Mouse (Mus musculus): ENCODE measurements around the gene Wdr61. TPM values are rescaled to one million over a fixed set of nuclear protein-coding genes. Genes with fewer than 3 reads are reported as not detected.

Wdr61 gene
- total RNA-seq, 1 experiment, result 88.6 TPM

DNA sequence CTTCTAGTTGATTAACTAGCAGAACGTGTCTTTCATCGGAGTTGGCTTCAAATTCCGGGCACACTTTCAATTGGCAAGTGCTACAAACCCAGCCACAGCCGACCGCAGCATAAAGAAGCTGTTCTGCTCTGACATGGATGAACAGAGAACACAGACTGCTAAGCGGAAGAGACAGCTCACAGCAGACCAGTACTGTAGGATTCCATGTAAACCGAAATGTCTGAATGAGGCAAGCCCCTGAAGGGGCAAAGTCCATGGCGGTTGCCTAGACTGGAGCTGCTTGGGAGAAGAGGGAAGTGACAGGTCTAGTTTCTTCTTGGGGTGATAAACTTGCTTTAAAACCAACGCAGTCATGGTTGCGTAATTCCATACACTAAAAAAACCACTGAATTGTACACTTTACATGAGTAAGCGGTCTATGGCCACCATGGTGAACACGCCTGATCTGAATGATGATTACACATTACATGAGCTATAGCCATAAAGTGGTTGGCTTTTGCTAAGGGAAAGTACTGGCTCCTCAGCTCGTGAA lies 42.2 kb upstream of the Wdr61 start:
- H3K27ac ChIP-seq (ENCODE audit: insufficient read depth, low read depth, low read length, poor library complexity, severe bottlenecking), result no peak overlapping the region
- TF ChIP-seq CHD2 (IDR thresholded peaks at IDR 0.05; ENCODE audit: low read depth, low read length), result no peak
- TF ChIP-seq ZC3H11A (IDR thresholded peaks at IDR 0.05; ENCODE audit: borderline replicate concordance, low read depth, low read length), result no peak
- TF ChIP-seq ZNF384 (IDR thresholded peaks at IDR 0.05; ENCODE audit: low read depth, low read length), result no peak
- no peak for TF ChIP-seq MAFK (IDR thresholded peaks at IDR 0.05; ENCODE audit: insufficient read depth, low read depth, low read length)
- no peak for TF ChIP-seq HCFC1 (IDR thresholded peaks at IDR 0.05; ENCODE audit: borderline replicate concordance, insufficient read depth, low read length)
- no peak overlapping the region for H3K4me3 ChIP-seq (ENCODE audit: insufficient read depth in 1 of 2, low read depth in 1 of 2, low read length in 2 of 2, poor library complexity in 1 of 2, severe bottlenecking in 1 of 2)
- DNase-seq (ENCODE audit: low read depth, low spot score), result no peak
- no peaks in the 10 kb centered on the region for H3K9me3 ChIP-seq (ENCODE audit: control insufficient read depth, insufficient read depth, low read depth, low read length)
- no peaks in the 10 kb centered on the region for H3K36me3 ChIP-seq (ENCODE audit: control insufficient read depth, insufficient read depth, low read length, poor library complexity, severe bottlenecking)
- H3K9ac ChIP-seq (ENCODE audit: insufficient read depth, low read depth, low read length, poor library complexity, severe bottlenecking), result no peak overlapping the region
- in situ Hi-C loops (cut with MboI; ENCODE audit: low sequenced_read_pairs in 2 of 2, unreplicated experiment in 2 of 2), result no loop called here
- no peaks in the 10 kb centered on the region for H3K4me1 ChIP-seq (ENCODE audit: control insufficient read depth in 2 of 2, insufficient read depth in 2 of 2, low read length in 2 of 2, poor library complexity in 1 of 2)

DNA sequence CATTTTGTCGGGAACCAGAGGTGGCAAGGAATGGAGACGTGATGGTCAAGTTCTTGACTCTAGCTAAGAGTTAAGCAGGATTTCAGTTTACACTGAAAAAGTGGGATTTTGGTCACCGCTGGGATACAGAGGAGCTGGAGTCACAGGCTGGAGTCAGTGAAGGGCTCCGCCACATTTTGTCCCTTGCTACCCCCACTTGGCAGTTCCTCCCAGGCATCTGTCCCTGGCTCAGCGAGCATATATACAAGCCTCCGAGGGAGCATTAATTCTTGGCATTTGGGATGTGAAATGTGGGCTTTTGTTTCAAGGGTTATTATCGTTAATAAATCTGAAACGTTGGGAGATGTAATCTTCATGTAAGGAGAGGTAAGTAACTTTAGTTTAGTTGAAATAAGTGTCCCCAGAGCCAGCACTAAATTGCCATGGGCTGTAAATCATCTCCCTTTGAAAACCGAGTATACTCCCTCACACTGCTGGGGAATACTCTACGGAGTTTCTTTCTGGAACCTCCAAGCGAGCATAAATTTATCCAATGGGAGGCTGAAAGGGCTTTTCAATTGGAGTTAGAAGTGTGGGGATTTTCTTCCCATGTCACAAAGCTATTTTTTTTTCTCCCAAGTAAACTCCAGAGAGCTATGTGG lies 35.9 kb upstream of the Wdr61 start:
- Histone ChIP-seq H3K9ac (ENCODE audit: insufficient read depth, low read depth, low read length, poor library complexity, severe bottlenecking) (no peak overlapping the region), H3K36me3 (ENCODE audit: control insufficient read depth, insufficient read depth, low read length, poor library complexity, severe bottlenecking) (no peaks in the 10 kb centered on the region), H3K27ac (ENCODE audit: insufficient read depth, low read depth, low read length, poor library complexity, severe bottlenecking) (no peak overlapping the region), H3K9me3 (ENCODE audit: control insufficient read depth, insufficient read depth, low read depth, low read length) (no peaks in the 10 kb centered on the region), H3K4me3 (ENCODE audit: insufficient read depth in 1 of 2, low read depth in 1 of 2, low read length in 2 of 2, poor library complexity in 1 of 2, severe bottlenecking in 1 of 2) (no peak overlapping the region), H3K4me1 (ENCODE audit: control insufficient read depth in 2 of 2, insufficient read depth in 2 of 2, low read length in 2 of 2, poor library complexity in 1 of 2) (no peaks in the 10 kb centered on the region; a peak in 1 of 4 replicates)
- DNase-seq (ENCODE audit: low read depth, low spot score), result no peak
- in situ Hi-C loops (cut with MboI; ENCODE audit: low sequenced_read_pairs in 2 of 2, unreplicated experiment in 2 of 2), result no loop called here
- TF ChIP-seq ZC3H11A (IDR thresholded peaks at IDR 0.05; ENCODE audit: borderline replicate concordance, low read depth, low read length) (no peak), ZNF384 (IDR thresholded peaks at IDR 0.05; ENCODE audit: low read depth, low read length) (no peak), HCFC1 (IDR thresholded peaks at IDR 0.05; ENCODE audit: borderline replicate concordance, insufficient read depth, low read length) (no peak), MAFK (IDR thresholded peaks at IDR 0.05; ENCODE audit: insufficient read depth, low read depth, low read length) (no peak), CHD2 (IDR thresholded peaks at IDR 0.05; ENCODE audit: low read depth, low read length) (no peak)

GRCm38 (mm10) chr9:54765336-54766085 lies 31.2 kb upstream of the Wdr61 start:
- no peaks in the 10 kb centered on the region for H3K9me3 ChIP-seq (ENCODE audit: control insufficient read depth, insufficient read depth, low read depth, low read length)
- no peaks in the 10 kb centered on the region for H3K36me3 ChIP-seq (ENCODE audit: control insufficient read depth, insufficient read depth, low read length, poor library complexity, severe bottlenecking)
- in situ Hi-C loops (cut with MboI; ENCODE audit: low sequenced_read_pairs in 2 of 2, unreplicated experiment in 2 of 2), result no loop called here
- no peak for TF ChIP-seq ZNF384 (IDR thresholded peaks at IDR 0.05; ENCODE audit: low read depth, low read length)
- TF ChIP-seq MAFK (IDR thresholded peaks at IDR 0.05; ENCODE audit: insufficient read depth, low read depth, low read length), result no peak
- no peak for TF ChIP-seq ZC3H11A (IDR thresholded peaks at IDR 0.05; ENCODE audit: borderline replicate concordance, low read depth, low read length)
- no peak for TF ChIP-seq CHD2 (IDR thresholded peaks at IDR 0.05; ENCODE audit: low read depth, low read length)
- TF ChIP-seq HCFC1 (IDR thresholded peaks at IDR 0.05; ENCODE audit: borderline replicate concordance, insufficient read depth, low read length), result no peak
- H3K27ac ChIP-seq (ENCODE audit: insufficient read depth, low read depth, low read length, poor library complexity, severe bottlenecking), result no peak overlapping the region
- peaks cover 0 to 5% of the 10 kb centered on the region in 2 experiments; a peak in 2 of 4 replicates for H3K4me1 ChIP-seq (ENCODE audit: control insufficient read depth in 2 of 2, insufficient read depth in 2 of 2, low read length in 2 of 2, poor library complexity in 1 of 2)
- H3K9ac ChIP-seq (ENCODE audit: insufficient read depth, low read depth, low read length, poor library complexity, severe bottlenecking), result peak overlapping the region; percentile 2
- DNase-seq (ENCODE audit: low read depth, low spot score), result no peak
- peak overlapping the region; percentile 65 to 66 for H3K4me3 ChIP-seq (ENCODE audit: insufficient read depth in 1 of 2, low read depth in 1 of 2, low read length in 2 of 2, poor library complexity in 1 of 2, severe bottlenecking in 1 of 2)

GRCm38 (mm10) chr9:54764561-54765217 lies 30.4 kb upstream of the Wdr61 start, which contains the start of gene Crabp1:
Crabp1 (plus strand) TSS chr9:54764748.
- DNase-seq (ENCODE audit: low read depth, low spot score), result no peak
- Histone ChIP-seq H3K9me3 (ENCODE audit: control insufficient read depth, insufficient read depth, low read depth, low read length) (no peaks in the 10 kb centered on the region), H3K4me3 (ENCODE audit: insufficient read depth in 1 of 2, low read depth in 1 of 2, low read length in 2 of 2, poor library complexity in 1 of 2, severe bottlenecking in 1 of 2) (peak within 1 kb of the TSS; percentile 65 to 66), H3K27ac (ENCODE audit: insufficient read depth, low read depth, low read length, poor library complexity, severe bottlenecking) (no peak within 1 kb of the TSS), H3K36me3 (ENCODE audit: control insufficient read depth, insufficient read depth, low read length, poor library complexity, severe bottlenecking) (no peaks in the 10 kb centered on the region), H3K4me1 (ENCODE audit: control insufficient read depth in 2 of 2, insufficient read depth in 2 of 2, low read length in 2 of 2, poor library complexity in 1 of 2) (peaks cover 0 to 5% of the 10 kb centered on the region in 2 experiments; a peak in 2 of 4 replicates), H3K9ac (ENCODE audit: insufficient read depth, low read depth, low read length, poor library complexity, severe bottlenecking) (peak within 1 kb of the TSS; percentile 20)
- in situ Hi-C loops (cut with MboI; ENCODE audit: low sequenced_read_pairs in 2 of 2, unreplicated experiment in 2 of 2), result no loop called here
- TF ChIP-seq MAFK (IDR thresholded peaks at IDR 0.05; ENCODE audit: insufficient read depth, low read depth, low read length), result no peak
- TF ChIP-seq ZNF384 (IDR thresholded peaks at IDR 0.05; ENCODE audit: low read depth, low read length), result no peak
- TF ChIP-seq HCFC1 (IDR thresholded peaks at IDR 0.05; ENCODE audit: borderline replicate concordance, insufficient read depth, low read length), result no peak
- TF ChIP-seq CHD2 (IDR thresholded peaks at IDR 0.05; ENCODE audit: low read depth, low read length), result no peak
- no peak for TF ChIP-seq ZC3H11A (IDR thresholded peaks at IDR 0.05; ENCODE audit: borderline replicate concordance, low read depth, low read length)

Data from ES-E14 (cell line).